In the genomic region with DNA sequence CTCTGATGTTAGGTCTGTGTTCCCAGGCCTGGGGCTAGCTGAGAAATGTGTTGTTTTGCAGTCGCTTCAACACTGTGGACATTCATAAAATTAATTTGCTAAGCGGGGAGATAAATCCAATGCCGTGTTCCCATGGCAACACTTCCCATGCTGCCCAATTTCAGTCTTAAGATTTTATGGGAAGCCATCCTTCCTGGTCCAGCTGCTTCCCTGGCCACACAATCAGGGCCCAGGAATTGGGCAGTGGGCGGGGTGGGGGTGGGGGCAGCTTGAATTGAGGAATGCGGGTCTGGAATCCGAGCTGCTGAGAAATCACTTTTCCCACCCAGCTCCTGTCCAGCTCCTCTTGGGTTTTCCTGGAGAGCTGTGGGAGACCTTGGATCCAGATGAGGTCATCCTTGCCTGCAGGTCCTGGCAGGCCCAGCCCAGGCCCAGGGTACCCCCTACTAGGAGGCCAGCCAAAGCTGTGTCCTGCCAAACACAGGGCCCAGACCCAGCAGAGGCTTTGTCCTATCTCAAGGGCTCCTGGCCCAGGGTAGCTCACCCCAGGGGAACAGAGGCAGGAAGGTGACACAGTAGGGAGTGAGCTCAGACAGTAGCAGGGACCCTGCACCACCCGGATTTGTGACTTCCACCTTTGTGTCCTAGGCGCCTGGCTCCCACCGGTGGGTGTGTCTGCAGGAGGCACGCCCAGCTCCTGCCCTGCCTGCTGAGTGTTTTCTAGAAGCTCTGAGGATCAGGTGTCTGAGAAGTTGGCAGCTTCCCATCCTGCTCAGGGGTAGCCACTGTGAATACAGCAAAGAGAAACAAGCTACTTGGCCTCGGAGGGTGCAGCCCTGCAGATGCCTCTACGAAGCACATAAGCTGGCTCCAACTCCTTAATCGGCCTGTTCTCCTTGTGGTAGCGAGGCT, we compare ENCODE assay signal across 8 mouse cellular contexts. TPM values are rescaled to one million over a fixed set of nuclear protein-coding genes. Genes with fewer than 3 reads are reported as not detected.
A peak's percentile ranks its signal among the peaks of the same experiment; 100 is the strongest.
DNase-seq lines count a peak whose midpoint lies in the region; ATAC-seq lines count a peak whose summit lies in the region.

No protein-coding gene starts in this region.

- WGBS in hindbrain, embryonic 11.5 days = 51% methylated on average over 14 of the region's 14 CpGs
- 38% methylated on average over 14 of the region's 14 CpGs for WGBS in limb, embryonic 12.5 days

- DNase-seq in 3T3-L1 (ENCODE audit: low read depth, low spot score) = peak; percentile 57
- peak; percentile 50 for DNase-seq in adrenal gland, adult 8-10 months
- peak; percentile 40 for DNase-seq in fibroblast of lung, adult 2 months (ENCODE audit: low read depth)
- peak; percentile 21 for DNase-seq in hindbrain, embryonic 11.5 days (ENCODE audit: low spot score)
- peak; percentile 11 for DNase-seq in ovary, postnatal 14 days (ENCODE audit: low spot score)
- no peak for DNase-seq in right cerebral cortex, postnatal 36 days (ENCODE audit: low spot score in 2 of 2)

- H3K27me3 ChIP-seq in hindbrain, embryonic 11.5 days (ENCODE audit: control insufficient read depth, insufficient read depth, low read length) = no peaks in the 10 kb centered on the region
- no peaks in the 10 kb centered on the region; the same call in 1 of the 2 replicates for H3K27me3 ChIP-seq in limb, embryonic 12.5 days

- H3K36me3 ChIP-seq in hindbrain, embryonic 11.5 days (ENCODE audit: control insufficient read depth, insufficient read depth, low read length) = no peaks in the 10 kb centered on the region
- H3K36me3 ChIP-seq in limb, embryonic 12.5 days = peaks cover 3% of the 10 kb centered on the region; the same call in 1 of the 2 replicates

- no peaks in the 10 kb centered on the region for H3K9me3 ChIP-seq in hindbrain, embryonic 11.5 days (ENCODE audit: control insufficient read depth, low read length)
- H3K9me3 ChIP-seq in limb, embryonic 12.5 days = no peaks in the 10 kb centered on the region

- no peak overlapping the region for H3K4me2 ChIP-seq in hindbrain, embryonic 11.5 days (replicated peaks; ENCODE audit: low read depth, low read length)
- no peak overlapping the region for H3K4me2 ChIP-seq in limb, embryonic 12.5 days

- no peak overlapping the region for H3K4me3 ChIP-seq in hindbrain, embryonic 11.5 days (ENCODE audit: low read depth, low read length)
- no peak overlapping the region for H3K4me3 ChIP-seq in limb, embryonic 12.5 days (replicated peaks)

- peaks cover 4% of the 10 kb centered on the region for H3K4me1 ChIP-seq in hindbrain, embryonic 11.5 days (replicated peaks; ENCODE audit: control insufficient read depth, insufficient read depth, low read length)
- peaks cover 33% of the 10 kb centered on the region for H3K4me1 ChIP-seq in limb, embryonic 12.5 days (replicated peaks)

- ATAC-seq in hindbrain, embryonic 11.5 days (ENCODE audit: low FRiP score) = no peak
- no peak for ATAC-seq in limb, embryonic 12.5 days (ENCODE audit: insufficient number of reproducible peaks, insufficient read depth, low FRiP score, low TSS enrichment, low read depth)
- no peak for ATAC-seq in granulocyte monocyte progenitor cell, adult 5-6 weeks (replicated peaks; ENCODE audit: poor library complexity, severe bottlenecking)

- no peak overlapping the region for H3K27ac ChIP-seq in hindbrain, embryonic 11.5 days (ENCODE audit: low read depth, low read length)
- peak overlapping the region; percentile 77 for H3K27ac ChIP-seq in limb, embryonic 12.5 days

- H3K9ac ChIP-seq in hindbrain, embryonic 11.5 days (ENCODE audit: low read depth, low read length) = no peak overlapping the region
- H3K9ac ChIP-seq in limb, embryonic 12.5 days (replicated peaks) = peak overlapping the region; percentile 27; the same call in 1 of the 2 replicates

RNA-seq across cellular contexts. Expression of a gene that starts 36.5 kb away (rescaled TPM):
- total RNA-seq in adrenal gland, adult 8-10 months (2022) = 10 to 100 TPM; 25.6 to 51.6 (median 36.7) TPM
- polyA plus RNA-seq in hindbrain, embryonic 11.5 days (2014; fragmentation: Nextera tagmentation; extraction: Ambion mirVana) = 10.9 and 12.4 TPM in 2 replicates
- 36.1 and 39.7 TPM in 2 replicates for polyA plus RNA-seq in limb, embryonic 12.5 days (2016; fragmentation: Nextera tagmentation; extraction: Ambion mirVana)
- 0.34 TPM in 1 of 2 replicates, not detected in the other for total RNA-seq in granulocyte monocyte progenitor cell, adult 5-6 weeks (2014; fragmentation: Nextera tagmentation)
- total RNA-seq in granulocyte monocyte progenitor cell, adult 5-6 weeks (2017) = not detected in 2 replicates

Comparison
In these comparisons a context has a peak if more than half of its experiments do, and no peak if none do; other contexts are left out.
1. DNase-seq: peak in 3T3-L1 (single experiment), adrenal gland, adult 8-10 months (single experiment), fibroblast of lung, adult 2 months (single experiment), hindbrain, embryonic 11.5 days (single experiment) and ovary, postnatal 14 days (single experiment); none in right cerebral cortex, postnatal 36 days (0 of 2).
2. RNA of a gene that starts 36.5 kb away (total RNA-seq): 25.6 to 51.6 TPM in adrenal gland, adult 8-10 months; 0.34 TPM in granulocyte monocyte progenitor cell, adult 5-6 weeks; every median in the first group is over 10 times any median in the second.